Mouse (Mus musculus): ENCODE data around the gene Arhgef16.

Gene Arhgef16

DNA sequence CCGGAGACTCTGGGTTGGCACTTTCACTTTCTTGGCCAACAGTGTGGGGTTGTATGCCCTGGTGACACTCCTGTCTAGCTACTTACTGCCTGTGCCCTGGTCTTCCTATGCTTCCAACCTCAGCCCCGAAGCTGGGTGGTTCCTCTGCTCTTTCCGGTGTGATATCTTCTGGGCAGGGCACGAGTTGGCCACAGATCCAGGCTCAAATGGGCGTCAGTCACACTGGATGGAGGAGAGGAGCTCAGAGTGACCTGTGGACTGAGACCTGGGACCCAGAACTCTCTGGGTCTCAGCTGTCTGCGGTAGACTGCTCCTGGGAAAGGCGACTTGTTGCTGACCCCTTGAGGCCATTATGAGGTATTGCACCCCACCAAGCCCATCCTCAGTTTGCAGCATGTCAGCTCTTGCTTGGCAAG lies at the start of gene Arhgef16:
Arhgef16 (minus strand) TSS at position 211 of the 416 bp plus-strand sequence.
- peak; percentile 36 to 60 for DNase-seq (ENCODE audit: low spot score in 2 of 2)

DNA sequence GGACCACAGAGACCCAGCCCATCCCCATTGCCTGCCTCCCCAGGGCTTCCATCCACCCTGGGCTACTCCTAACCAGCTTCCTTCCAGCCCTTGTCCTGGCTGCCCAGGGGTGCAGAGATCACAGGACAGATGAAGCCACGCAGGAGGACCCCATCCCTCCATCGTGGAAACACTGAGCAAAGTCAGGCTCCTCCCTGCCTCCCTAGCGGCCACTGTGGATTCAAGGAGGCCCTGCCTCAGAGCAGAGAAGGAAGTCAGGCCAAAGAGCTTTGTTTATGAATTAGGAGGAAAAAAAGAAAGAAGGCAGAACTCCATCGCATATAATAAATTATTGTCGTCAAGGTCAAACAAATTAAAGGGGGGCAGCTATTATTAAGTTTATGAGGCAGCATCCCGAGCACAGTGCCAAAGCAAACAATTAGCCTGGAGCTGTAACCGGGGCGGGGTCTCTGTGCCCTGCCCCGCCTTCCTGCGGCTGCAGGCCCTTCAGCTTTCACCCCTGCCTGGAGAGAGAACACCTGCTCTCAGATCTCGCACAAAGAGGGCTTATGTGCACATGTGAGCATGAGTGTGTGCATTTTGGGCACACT lies 46.8 kb upstream of the Arhgef16 start:
- DNase-seq (ENCODE audit: low spot score in 2 of 2), result no peak

GRCm38 (mm10) chr4:154346731-154347522 lies 45.5 kb upstream of the Arhgef16 start:
- no peak for DNase-seq (ENCODE audit: low spot score in 2 of 2)

GRCm38 (mm10) chr4:154336650-154337049 lies 35.2 kb upstream of the Arhgef16 start:
- peak; percentile 66 to 85 for DNase-seq (ENCODE audit: low spot score in 2 of 2)

- DNase-seq (ENCODE audit: low spot score in 2 of 2), result no peak
Observed at GRCm38 (mm10) chr4:154335761-154336160, 34.3 kb upstream of the Arhgef16 start, which contains the start of gene B230104I21Rik. Gene B230104I21Rik (plus strand): TSS chr4:154336127.

GRCm38 (mm10) chr4:154334699-154335402 lies 33.4 kb upstream of the Arhgef16 start:
- peak; percentile 41 to 45 for DNase-seq (ENCODE audit: low spot score in 2 of 2)

DNA sequence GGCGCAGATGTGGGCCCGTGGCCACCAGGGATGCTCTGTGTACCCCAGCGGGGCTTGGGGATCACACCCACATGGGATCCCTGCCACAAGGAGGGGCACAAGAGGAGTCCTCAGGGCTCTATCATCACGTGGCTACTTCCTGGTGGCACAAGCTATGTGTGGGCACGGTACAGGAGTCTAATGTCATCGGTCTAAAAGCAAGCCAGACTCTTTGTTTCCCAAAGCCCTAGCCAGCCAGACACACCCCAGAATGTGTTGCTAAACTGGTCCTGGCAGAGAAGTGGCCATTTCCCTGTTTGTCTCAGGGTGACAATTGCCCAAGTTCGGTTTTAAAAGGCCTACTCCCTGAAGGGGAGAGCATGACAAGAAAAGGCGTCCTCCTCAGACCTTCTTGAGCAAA lies 31.8 kb upstream of the Arhgef16 start:
- peak; percentile 38 to 46 for DNase-seq (ENCODE audit: low spot score in 2 of 2)

GRCm38 (mm10) chr4:154331271-154331670 lies 29.8 kb upstream of the Arhgef16 start:
- DNase-seq (ENCODE audit: low spot score in 2 of 2), result no peak

DNA sequence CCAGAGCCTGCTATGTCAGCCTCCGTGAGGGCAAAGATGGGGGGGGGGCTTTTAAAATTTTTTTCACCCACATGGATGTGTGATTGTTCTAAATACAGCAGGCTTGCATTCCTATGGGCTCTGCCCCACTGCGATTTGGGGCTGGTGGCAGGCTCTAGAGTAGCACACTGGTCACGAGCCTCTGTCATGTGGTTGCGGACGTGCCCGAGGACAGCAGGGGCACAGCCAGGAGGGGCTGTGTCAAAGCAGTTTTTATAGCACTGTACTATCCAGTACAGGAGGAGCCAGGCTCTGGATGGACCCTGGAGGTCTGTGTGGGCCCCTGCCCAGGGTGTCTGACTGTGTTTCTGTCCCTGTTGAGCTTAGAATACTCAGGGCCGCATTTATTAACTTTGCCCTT lies 28.5 kb upstream of the Arhgef16 start:
- DNase-seq (ENCODE audit: low spot score in 2 of 2), result peak; percentile 36 to 59

DNA sequence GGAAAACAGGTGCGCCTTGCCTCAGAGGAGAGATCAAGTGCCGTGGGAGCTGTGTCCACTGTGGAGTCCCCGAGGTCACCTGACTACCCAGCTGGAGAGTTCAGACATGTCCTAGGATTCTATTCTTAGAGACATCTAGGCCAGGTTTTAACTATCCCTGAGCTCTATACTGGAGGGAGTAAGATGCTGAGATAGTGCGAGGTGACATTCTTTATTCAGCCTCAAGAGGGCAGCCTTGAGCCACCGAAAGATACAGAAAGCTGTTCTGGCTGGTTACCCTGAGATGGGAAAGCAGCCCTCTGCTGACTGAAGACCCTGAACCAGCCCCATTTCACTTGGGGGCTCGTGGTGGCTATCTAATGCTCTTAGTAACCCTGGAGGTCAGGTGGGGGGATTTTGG lies 27.4 kb upstream of the Arhgef16 start:
- peak; percentile 42 to 69 for DNase-seq (ENCODE audit: low spot score in 2 of 2)

DNA sequence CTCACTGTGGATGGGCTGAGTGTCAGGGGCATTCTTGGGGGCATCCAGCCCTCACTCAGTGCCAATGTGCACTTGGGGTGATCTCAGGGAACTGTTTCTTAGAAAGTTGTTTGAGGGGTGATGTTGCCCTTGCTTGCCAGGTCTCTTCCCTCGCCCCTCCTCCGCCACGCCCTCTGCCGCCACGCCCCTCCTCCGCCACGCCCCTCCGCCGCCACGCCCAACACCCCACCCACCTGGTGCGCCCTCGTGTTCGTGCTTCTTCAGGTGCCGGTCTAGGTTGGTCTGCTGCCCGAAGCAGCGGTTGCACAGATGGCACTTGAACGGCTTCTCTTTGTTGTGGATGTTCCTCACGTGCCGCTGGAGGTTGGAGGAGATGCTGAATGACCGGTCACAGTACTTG lies 27.0 kb upstream of the Arhgef16 start:
- no peak for DNase-seq (ENCODE audit: low spot score in 2 of 2)

DNA sequence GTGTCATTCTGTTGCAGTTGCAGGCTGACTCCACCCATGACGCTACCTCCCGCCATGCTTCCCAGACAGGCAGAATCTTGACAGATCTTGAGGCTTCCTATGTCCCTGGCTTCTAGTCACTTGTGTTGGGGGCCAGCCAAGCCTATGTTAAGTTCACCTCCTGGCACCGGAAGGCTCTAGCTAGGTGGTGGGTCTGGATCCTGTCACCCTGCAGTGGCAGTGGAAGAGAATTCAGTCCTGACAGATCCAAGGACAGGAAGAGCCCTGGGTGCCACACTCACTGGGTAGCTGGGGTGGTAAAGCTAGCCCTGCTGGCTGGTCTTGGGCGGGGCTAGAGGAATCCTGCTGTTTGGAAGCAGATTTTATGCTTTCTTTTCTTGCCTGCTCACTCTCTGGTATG lies 23.9 kb upstream of the Arhgef16 start:
- DNase-seq (ENCODE audit: low spot score in 2 of 2), result no peak

- no peak for DNase-seq (ENCODE audit: low spot score in 2 of 2)
Observed at GRCm38 (mm10) chr4:154313622-154313967, 12.1 kb upstream of the Arhgef16 start.

DNA sequence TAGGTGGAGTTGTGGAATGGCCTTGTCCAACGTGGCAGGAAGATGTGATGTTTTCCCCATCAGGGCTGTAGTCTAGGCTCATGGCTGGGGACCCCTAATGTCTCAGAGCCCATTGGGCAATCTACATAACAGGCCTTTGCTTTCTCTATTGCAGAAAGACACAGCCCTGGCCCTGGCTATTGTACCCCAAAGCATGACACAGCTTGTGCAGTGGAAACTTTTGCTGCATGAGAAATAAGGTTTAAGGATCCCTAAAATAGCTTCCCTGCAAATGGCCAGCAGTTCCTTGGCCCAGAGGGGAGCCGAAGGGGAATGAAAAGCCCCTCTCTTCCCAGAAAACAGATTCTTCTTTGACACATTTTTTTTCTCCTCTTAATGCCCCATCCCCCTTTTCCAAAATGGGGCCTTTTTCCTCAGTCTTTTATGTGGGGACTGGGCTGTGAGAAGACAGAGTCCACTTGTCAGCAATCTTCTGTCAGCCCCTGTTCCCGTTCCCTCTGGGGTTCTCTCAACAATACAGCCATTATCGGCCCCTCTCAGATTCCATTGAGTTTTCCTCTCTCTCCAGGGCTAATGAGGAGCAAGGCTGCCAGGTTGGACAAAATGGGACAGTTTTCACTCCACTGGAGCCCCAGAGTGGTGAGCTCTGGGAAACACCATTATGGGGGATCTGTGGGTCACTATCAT lies 11.6 kb upstream of the Arhgef16 start:
- no peak for DNase-seq (ENCODE audit: low spot score in 2 of 2)

GRCm38 (mm10) chr4:154312143-154312812 lies 10.8 kb upstream of the Arhgef16 start:
- no peak for DNase-seq (ENCODE audit: low spot score in 2 of 2)

- no peak for DNase-seq (ENCODE audit: low spot score in 2 of 2)
Observed at GRCm38 (mm10) chr4:154310576-154311262, 9.2 kb upstream of the Arhgef16 start.

- DNase-seq (ENCODE audit: low spot score in 2 of 2), result no peak
Observed at GRCm38 (mm10) chr4:154309131-154309530, 7.7 kb upstream of the Arhgef16 start.

DNA sequence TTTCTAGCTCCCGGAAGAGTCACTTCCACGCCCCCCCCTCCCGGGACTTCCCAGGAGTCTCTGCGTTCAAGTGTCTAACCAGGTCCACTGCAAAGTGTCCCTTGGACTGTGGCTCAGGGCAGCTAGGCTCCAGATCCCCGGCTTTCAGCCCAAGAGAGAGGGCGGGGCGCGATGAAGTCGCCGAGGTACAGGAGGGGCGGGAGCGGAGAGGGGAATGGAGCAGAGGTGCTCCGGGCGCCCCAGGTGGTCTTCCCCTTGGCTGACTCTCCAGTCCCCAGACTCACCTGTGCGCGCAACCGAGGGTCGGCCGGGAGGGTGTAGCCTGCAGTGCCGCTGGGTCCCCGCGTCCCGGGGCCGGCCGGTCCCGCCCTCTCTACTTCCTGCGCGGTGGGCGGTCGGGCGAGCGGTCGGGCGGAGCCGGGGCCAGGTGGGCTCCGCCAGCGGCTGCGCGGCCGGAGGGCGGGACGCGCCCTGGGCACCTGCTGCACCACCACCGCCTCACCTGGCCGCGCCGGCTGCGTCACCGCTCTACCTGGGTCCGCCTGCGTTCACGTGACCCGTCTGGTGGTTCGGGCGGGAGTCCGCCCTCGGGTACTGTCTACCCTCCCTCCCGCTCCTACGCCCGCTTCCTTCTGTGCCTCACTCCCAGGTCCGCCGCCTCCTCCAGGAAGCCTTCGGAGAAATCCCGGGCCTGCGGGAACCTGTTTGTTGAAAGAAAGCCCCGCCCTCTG lies 1.8 kb downstream of the Arhgef16 start:
- no peak for DNase-seq (ENCODE audit: low spot score in 2 of 2)

GRCm38 (mm10) chr4:154297761-154298160 lies 3.7 kb downstream of the Arhgef16 start:
- DNase-seq (ENCODE audit: low spot score in 2 of 2), result no peak

GRCm38 (mm10) chr4:154294262-154294731 lies 7.2 kb downstream of the Arhgef16 start:
- no peak for DNase-seq (ENCODE audit: low spot score in 2 of 2)
